Mouse (Mus musculus): Measurements from ENCODE around the gene Tmem132b.

Gene Tmem132b

GRCm38 (mm10) chr5:125515006-125515405 is 16.6 kb upstream of the Tmem132b start:
- no peak for DNase-seq (ENCODE audit: low read depth in 1 of 2, low spot score in 2 of 2)

GRCm38 (mm10) chr5:125518640-125519039 is 12.9 kb upstream of the Tmem132b start:
- no peak for DNase-seq (ENCODE audit: low read depth in 1 of 2, low spot score in 2 of 2)

DNA sequence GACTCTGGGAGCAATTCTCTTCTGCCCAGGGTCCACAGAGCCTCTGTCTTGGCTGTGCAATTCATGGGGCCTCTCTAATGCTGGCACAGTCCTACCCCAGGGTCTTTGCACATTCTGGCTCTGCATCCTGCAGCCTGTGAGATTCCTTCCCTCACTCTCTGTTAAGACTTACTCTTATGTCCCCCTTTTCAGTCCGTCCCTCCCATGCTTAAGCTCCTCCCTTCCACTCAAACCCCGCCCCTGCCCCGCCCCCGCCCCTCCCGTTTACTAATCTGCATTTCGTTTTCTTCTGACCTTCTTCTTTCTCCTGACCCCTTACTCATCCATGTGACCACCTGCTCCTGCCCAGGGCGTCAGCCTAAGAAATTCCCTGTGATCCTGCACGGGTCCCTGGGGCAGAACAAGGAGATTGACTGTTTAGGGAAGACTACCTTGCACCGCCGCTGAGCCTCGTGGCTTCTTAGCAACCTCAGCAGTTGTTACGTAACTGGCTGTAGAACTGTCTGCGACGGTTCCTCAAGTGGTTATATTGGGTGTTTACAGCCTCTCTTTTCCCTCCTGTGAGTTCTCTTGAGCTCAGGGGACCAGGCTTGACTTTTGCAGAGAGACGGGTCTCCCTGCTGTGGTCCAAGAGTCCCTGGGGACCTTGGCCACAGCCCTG is 10.5 kb upstream of the Tmem132b start:
- peak in 1 of 2 experiments; percentile 30 for DNase-seq (ENCODE audit: low read depth in 1 of 2, low spot score in 2 of 2)

GRCm38 (mm10) chr5:125523361-125523760 is 8.2 kb upstream of the Tmem132b start:
- DNase-seq (ENCODE audit: low read depth in 1 of 2, low spot score in 2 of 2): no peak

DNA sequence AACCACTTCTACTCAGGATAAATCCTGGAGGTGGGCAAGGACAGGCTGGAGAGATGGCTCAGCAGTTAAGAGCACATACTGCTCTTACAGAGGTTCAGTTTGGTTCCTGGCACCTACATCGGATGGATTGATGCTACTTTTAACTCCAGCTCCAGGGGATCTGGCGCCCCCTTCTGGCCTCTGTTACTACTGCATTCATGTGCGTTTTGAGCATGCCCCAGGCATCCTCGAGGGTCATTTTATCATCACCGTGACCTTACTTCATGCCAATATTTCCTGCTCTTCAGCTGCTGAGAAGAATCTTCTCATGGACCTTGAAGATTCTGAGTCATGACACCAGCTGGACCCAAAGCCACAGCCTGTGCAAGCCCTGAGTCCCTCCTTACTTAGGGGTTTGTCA is 6.1 kb upstream of the Tmem132b start:
- DNase-seq (ENCODE audit: low read depth in 1 of 2, low spot score in 2 of 2): no peak

GRCm38 (mm10) chr5:125526464-125526863 is 5.1 kb upstream of the Tmem132b start:
- DNase-seq (ENCODE audit: low read depth in 1 of 2, low spot score in 2 of 2): peak; percentile 28 to 37

DNA sequence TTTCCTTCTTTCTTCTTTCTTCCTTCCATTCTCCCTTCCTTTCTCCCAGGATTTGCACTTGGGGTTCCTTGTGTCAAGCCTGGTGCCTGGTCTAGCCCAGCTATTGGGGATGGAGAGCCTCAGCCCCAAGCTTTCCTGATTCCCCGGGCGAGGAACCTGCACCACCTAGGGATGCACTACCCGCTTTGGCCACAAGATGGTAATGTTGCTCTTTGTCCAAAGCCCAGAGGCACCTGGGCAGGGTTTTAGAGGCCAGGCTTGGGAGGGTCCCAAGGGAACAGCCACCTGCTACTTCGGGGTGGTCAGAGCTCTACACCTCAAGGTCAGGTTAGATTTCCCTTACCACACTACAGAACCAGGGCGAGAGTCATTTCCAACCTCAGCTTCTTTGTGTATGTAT is 2.5 kb upstream of the Tmem132b start:
- DNase-seq (ENCODE audit: low read depth in 1 of 2, low spot score in 2 of 2): peak in 1 of 2 experiments; percentile 28

DNA sequence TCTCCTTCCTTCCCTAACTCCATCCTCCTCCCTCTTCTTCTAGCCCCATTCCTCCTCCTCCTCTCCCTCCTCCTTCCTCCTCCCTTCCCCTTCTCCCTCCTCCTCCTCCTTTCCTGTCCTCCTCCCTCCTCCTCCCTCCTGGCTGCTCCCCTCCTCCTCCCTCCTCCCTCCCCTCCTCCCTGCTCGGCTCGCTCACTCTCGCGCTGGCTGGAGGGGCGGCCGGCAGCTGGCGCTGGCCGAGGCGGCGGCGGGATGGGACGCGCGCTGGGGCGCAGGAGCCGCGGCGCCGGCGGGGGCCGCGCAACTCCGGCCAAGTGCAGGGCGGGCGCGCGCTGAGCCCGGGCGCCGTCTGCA is 594 bp downstream of the Tmem132b start:
- DNase-seq (ENCODE audit: low read depth in 1 of 2, low spot score in 2 of 2): no peak

- no peak for DNase-seq (ENCODE audit: low read depth in 1 of 2, low spot score in 2 of 2)
Observed at GRCm38 (mm10) chr5:125532545-125533224, 1.1 kb downstream of the Tmem132b start.

- DNase-seq (ENCODE audit: low read depth in 1 of 2, low spot score in 2 of 2): no peak
Observed at GRCm38 (mm10) chr5:125533225-125533900, 1.8 kb downstream of the Tmem132b start.

GRCm38 (mm10) chr5:125534168-125534610 is 2.6 kb downstream of the Tmem132b start:
- no peak for DNase-seq (ENCODE audit: low read depth in 1 of 2, low spot score in 2 of 2)

- DNase-seq (ENCODE audit: low read depth in 1 of 2, low spot score in 2 of 2): no peak
Observed at GRCm38 (mm10) chr5:125534611-125535324, 3.2 kb downstream of the Tmem132b start.

DNA sequence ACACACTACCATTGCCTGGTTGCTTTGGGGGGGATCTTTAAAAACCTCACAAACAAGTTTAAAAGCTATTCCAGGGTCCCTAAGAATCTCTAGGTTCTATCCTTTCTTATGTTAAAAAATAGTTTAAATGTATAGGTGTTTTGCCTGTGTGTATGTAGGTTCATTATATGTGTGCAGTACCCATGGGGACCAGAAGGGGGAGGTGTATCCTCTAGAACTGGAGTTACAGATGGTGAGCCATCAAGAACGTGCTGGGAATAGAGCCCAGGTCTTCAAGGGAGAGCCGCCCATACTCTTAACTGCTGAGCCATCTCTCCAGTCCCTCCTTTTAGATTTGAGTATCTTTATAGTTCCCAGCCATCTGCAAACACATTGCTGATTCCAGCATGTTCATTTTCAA is 13.5 kb downstream of the Tmem132b start:
- no peak for DNase-seq (ENCODE audit: low read depth in 1 of 2, low spot score in 2 of 2)

DNA sequence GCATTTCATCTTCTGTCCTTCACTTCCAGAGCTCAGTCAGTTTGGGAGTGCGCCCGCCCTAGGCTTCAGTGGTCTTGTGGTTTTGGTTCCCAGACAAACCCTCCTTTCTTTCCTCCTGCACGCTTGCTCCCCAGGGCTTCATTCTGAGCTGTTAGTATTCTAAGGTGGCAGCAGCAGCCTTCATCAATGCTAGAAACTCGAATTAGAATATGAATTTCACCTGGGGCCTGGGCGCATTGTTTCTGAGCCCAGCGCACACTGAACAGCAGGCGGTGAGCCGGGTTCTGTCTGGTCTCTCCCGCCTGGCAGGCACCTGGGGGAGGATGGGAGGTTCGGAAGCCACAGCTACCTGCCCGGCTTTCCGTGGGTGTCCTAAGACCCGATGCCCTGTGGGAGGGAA is 14.7 kb downstream of the Tmem132b start:
- no peak for DNase-seq (ENCODE audit: low read depth in 1 of 2, low spot score in 2 of 2)

GRCm38 (mm10) chr5:125549750-125550489 is 18.3 kb downstream of the Tmem132b start:
- no peak for DNase-seq (ENCODE audit: low read depth in 1 of 2, low spot score in 2 of 2)

GRCm38 (mm10) chr5:125555732-125556131 is 24.2 kb downstream of the Tmem132b start:
- no peak for DNase-seq (ENCODE audit: low read depth in 1 of 2, low spot score in 2 of 2)

DNA sequence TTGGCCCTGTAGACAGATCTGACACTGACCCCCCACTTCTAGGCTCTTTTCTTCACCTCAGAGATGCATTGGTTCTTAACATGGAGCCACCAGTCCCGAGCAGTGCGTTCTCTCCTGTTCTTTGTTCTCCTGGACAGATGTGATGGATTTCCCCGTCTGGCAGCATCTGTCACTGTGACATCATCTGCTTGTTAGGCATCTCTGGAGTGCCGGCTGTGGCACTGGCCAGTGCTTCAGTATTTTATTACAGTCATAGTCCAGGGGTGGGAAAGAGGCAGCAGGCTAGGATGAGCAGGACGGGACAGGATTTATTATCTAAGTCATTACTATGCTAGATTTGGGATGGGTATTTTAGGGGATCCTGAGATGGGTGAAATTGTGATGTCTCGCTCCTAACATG is 31.9 kb downstream of the Tmem132b start:
- DNase-seq (ENCODE audit: low read depth in 1 of 2, low spot score in 2 of 2): no peak

DNA sequence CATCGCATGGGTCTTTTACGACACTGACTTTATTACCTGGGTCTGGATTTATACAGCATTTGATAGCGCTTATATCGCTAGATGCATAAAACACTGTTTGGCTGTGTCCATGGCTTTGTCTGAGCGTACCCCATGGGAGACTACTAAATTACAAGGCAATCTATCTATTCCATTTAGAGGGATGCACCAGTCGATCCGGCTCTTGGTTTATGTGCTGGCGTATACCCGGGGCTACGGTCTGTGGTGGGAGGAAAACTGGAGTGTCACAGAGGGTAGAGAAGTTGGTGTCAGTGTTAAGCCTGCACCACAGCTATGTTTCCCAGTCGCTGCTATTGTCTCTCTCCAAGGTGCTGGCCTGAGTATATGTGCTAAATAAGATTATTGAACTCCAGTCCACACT is 34.2 kb downstream of the Tmem132b start:
- DNase-seq (ENCODE audit: low read depth in 1 of 2, low spot score in 2 of 2): no peak

DNA sequence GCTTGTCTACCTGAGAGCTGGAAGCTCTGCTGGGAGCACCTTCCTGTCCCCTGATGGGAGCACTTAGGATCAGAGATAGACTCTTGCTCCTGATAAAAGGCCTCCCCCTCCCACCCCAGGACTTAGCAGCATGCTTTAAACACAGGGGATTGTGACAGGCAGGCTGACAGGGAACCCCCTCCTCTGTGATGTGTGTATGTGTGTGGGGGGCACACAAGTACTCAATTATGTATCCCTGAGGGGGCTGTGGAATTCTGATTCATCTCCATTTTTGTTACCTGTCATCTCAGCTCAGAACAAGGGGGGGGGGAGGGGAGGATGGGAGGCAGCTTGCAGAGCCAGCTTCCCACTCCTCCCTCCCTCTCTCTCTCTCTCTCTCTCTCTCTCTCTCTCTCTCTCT is 36.9 kb downstream of the Tmem132b start:
- no peak for DNase-seq (ENCODE audit: low read depth in 1 of 2, low spot score in 2 of 2)

DNA sequence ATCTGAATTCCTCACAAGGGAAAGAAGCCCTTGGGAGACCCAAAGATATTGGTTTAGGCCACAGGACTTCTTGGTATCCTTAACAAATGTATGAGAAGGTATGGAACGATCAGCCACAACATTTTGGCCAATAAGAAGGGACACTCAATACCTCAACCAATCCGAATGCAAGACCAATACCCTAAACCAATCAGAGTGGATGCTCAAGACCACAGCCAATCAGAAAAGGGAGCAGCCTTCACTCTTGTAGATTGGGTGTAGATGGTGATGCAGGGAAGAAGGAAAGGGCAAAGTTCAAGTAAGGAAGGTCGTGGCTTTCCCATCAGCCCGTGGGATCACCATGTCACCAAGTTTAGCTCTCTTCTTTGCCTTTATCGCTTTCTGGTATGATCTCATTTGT is 40.4 kb downstream of the Tmem132b start:
- no peak for DNase-seq (ENCODE audit: low read depth in 1 of 2, low spot score in 2 of 2)

DNA sequence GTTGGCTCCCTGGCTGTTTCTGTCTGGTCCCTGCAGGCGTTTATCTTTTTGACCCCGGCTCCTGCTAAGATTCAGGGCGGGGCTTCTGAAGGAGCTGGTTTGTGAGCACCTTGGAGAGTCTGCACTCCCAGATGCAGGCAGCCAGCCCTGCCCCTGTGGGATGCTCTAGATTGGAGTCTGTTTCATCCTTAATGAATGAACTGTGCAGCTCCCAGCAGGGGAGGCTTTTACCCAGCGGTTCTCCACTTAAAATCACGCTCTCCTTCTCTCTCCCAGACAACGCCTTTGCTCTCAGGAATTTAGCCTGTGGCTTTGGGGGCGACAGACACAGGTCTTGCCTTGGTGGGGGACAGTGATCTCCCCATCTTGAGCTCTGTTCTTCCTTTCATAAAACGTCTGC is 43.3 kb downstream of the Tmem132b start:
- no peak for DNase-seq (ENCODE audit: low read depth in 1 of 2, low spot score in 2 of 2)
